Mouse (Mus musculus) kidney, adult 2 months (tissue): Measurements from ENCODE around the gene Ppm1h.

Source experiments
- CTCF ChIP-seq: fragments of 200-500 bp; conservative IDR thresholded peaks from 2 replicates; pipeline ENCODE4 v1.5.1; 2011; ENCODE audit warnings: low read depth, mild to moderate bottlenecking, control low read depth, low read length, moderate library complexity, mixed read lengths; ENCODE audit not compliant: insufficient read depth, insufficient read length
- POLR2A ChIP-seq: fragments of 200-500 bp; IDR thresholded peaks from one replicate; pipeline ENCODE4 v1.6.1; 2011; ENCODE audit warnings: low read depth, low read length, control low read depth

DNA sequence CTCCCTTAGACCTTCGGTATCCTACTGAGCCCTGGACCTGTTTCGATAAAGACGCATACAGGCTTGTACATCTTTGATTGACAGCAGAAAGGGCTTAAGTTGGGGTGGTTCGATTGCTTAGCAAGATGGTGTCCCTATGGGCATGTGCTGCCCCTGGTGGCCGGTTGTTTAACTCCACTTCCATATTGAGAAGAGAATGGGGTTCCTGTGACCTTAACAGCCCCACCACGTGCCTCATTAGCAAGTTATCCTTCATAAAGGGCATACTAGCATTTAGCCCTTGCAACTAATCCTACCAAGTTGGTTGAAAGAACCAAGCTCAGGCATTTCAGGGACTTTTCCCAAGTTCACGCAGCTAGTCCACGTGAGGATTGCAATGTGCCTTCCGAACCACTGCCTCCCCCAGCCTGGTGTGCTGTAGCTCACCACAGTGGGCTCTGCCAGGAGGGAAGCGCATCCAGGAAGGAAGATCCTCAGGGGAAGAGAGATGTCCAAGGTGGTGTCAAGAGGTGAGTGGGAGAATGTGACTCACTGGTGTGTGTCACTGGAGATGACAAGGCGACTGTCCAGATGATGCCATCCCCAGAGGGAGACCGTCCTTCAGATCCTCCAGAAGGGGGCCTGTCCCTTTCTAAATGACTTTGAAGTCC is 216.7 kb downstream of the Ppm1h start:
- TF ChIP-seq CTCF, result peak; percentile 54; the same call in 1 of the 2 replicates
- TF ChIP-seq POLR2A, result no peak
